Mouse (Mus musculus) heart, postnatal 25 days (tissue): ENCODE results near the gene Actg2. TPM values are rescaled to one million over a fixed set of nuclear protein-coding genes. Genes with fewer than 3 reads are reported as not detected.

Experiments used
- DNase-seq: peaks from one replicate; pipeline ENCODE4 v3.0.0; 2022; ENCODE audit warnings: low spot score
- intact Hi-C: fragments of 180-260 bp; cut with DNase I; formaldehyde crosslinking; loops from one replicate; pipeline ENCODE4 v1.15.1; 2025
- total RNA-seq, 2 experiments: library from RNA; stranded (reverse); gene quantifications; 2 replicates each; pipeline ENCODE4 v1.2.3; 2021

The Actg2 gene
- total RNA-seq, 2 experiments from 2014 or later = 1.6 to 2.2 TPM

- intact Hi-C loops = no loop called here
- no peak for DNase-seq
These were observed 52.3 kb downstream of the Actg2 start for GRCm38 (mm10) chr6:83483776-83484175.

GRCm38 (mm10) chr6:83482418-83483085 is 53.5 kb downstream of the Actg2 start:
- intact Hi-C loops = no loop called here
- no peak for DNase-seq

GRCm38 (mm10) chr6:83480019-83480655 is 55.9 kb downstream of the Actg2 start:
- intact Hi-C loops = no loop called here
- no peak for DNase-seq

- DNase-seq = no peak
- intact Hi-C loops = no loop called here
These were observed 56.9 kb downstream of the Actg2 start for GRCm38 (mm10) chr6:83479193-83479592.

- intact Hi-C loops = no loop called here
- no peak for DNase-seq
These were observed 57.4 kb downstream of the Actg2 start for GRCm38 (mm10) chr6:83478628-83479027.

GRCm38 (mm10) chr6:83478217-83478616 is 57.8 kb downstream of the Actg2 start:
- no peak for DNase-seq
- intact Hi-C loops = no loop called here

- DNase-seq = no peak
- intact Hi-C loops = no loop called here
These were observed 60.6 kb downstream of the Actg2 start for GRCm38 (mm10) chr6:83475431-83475830.

GRCm38 (mm10) chr6:83473240-83473639 is 62.8 kb downstream of the Actg2 start:
- no peak for DNase-seq
- intact Hi-C loops = no loop called here

GRCm38 (mm10) chr6:83471739-83472138 is 64.3 kb downstream of the Actg2 start:
- intact Hi-C loops = no loop called here
- no peak for DNase-seq

GRCm38 (mm10) chr6:83464011-83464410 is 72.1 kb downstream of the Actg2 start:
- intact Hi-C loops = no loop called here
- DNase-seq = no peak

Other genes with a start within 250 kb of the Actg2 start
- gene Mthfd2, start 210.4 kb downstream of the Actg2 start, total RNA-seq = 1 to 10 TPM; 2.4 to 2.6 TPM
- gene Mob1a, start 210.2 kb downstream of the Actg2 start, total RNA-seq = 10 to 100 TPM; 24.9 to 25.0 TPM
- gene Bola3, start 187.1 kb downstream of the Actg2 start, total RNA-seq = 100 to 1,000 TPM; 371 to 393 TPM
- gene Tet3, start 77.2 kb downstream of the Actg2 start, total RNA-seq = 10 to 100 TPM; 32.6 to 40.8 TPM
- 10 to 100 TPM; 32.8 to 35.2 TPM for gene Dguok, start 29.3 kb downstream of the Actg2 start, total RNA-seq
- gene Stambp, start 36.5 kb upstream of the Actg2 start, total RNA-seq = 10 to 100 TPM in 1 of 2 experiments, 1 to 10 TPM in 1; 10.0 to 12.6 TPM
- not detected for gene Clec4f, start 119.9 kb upstream of the Actg2 start, total RNA-seq
- gene Cd207, start 141.6 kb upstream of the Actg2 start, total RNA-seq = 1 to 10 TPM; 1.0 to 1.5 TPM
- gene Vax2, start 175.0 kb upstream of the Actg2 start, total RNA-seq = not detected
- not detected for gene Atp6v1b1, start 206.7 kb upstream of the Actg2 start, total RNA-seq
- not detected for gene Ankrd53, start 226.4 kb upstream of the Actg2 start, total RNA-seq
- gene Tex261, start 239.5 kb upstream of the Actg2 start, total RNA-seq = 10 to 100 TPM; 85.4 to 99.8 TPM